8 mouse cellular contexts compared by ENCODE assay signal in genomic region chr3:89266439-89266893, GRCm38 (mm10). TPM values are rescaled to one million over a fixed set of nuclear protein-coding genes. Genes with fewer than 3 reads are reported as not detected.
DNase-seq lines count a peak whose midpoint lies in the region; ATAC-seq and TF ChIP-seq lines count a peak whose summit lies in the region.

No protein-coding gene starts in this region.

- no peak for TF ChIP-seq CTCF in stomach, postnatal 0 days (IDR thresholded peaks at IDR 0.05; ENCODE audit: low read depth)

- DNase-seq in A20 (ENCODE audit: low read depth, low spot score), result peak; percentile 90
- peak; percentile 73 for DNase-seq in adrenal gland, adult 8-10 months
- peak; percentile 84 for DNase-seq in embryonic facial prominence, embryonic 10.5 days (ENCODE audit: low spot score)
- peak; percentile 84 for DNase-seq in heart, adult 8-10 months (ENCODE audit: low spot score)
- DNase-seq in kidney, adult 9 months, result peak; percentile 84
- peak; percentile 79 for DNase-seq in liver, embryonic 11.5 days (ENCODE audit: low spot score)
- peak; percentile 82 for DNase-seq in stomach, postnatal 0 days (ENCODE audit: low spot score)

- H3K4me1 ChIP-seq in embryonic facial prominence, embryonic 10.5 days, result peaks cover 54% of the 10 kb centered on the region
- peaks cover 25% of the 10 kb centered on the region for H3K4me1 ChIP-seq in liver, embryonic 11.5 days (replicated peaks; ENCODE audit: control insufficient read depth, insufficient read depth, low read length)
- peaks cover 12% of the 10 kb centered on the region for H3K4me1 ChIP-seq in stomach, postnatal 0 days (replicated peaks; ENCODE audit: control insufficient read depth, insufficient read depth)

- no peak for TF ChIP-seq EP300 in stomach, postnatal 0 days (optimal IDR thresholded peaks at IDR 0.05)

- H3K4me3 ChIP-seq in embryonic facial prominence, embryonic 10.5 days, result peak overlapping the region; percentile 84
- H3K4me3 ChIP-seq in liver, embryonic 11.5 days (ENCODE audit: low read depth, low read length), result peak overlapping the region; percentile 65
- peak overlapping the region; percentile 68 for H3K4me3 ChIP-seq in myocyte
- H3K4me3 ChIP-seq in stomach, postnatal 0 days (ENCODE audit: low read depth, low read length), result peak overlapping the region; percentile 66

- peak overlapping the region; percentile 89 for H3K27ac ChIP-seq in embryonic facial prominence, embryonic 10.5 days (replicated peaks)
- H3K27ac ChIP-seq in liver, embryonic 11.5 days (ENCODE audit: low read depth, low read length), result peak overlapping the region; percentile 11
- H3K27ac ChIP-seq in stomach, postnatal 0 days (replicated peaks), result peak overlapping the region; percentile 84

- peak overlapping the region; percentile 76 for H3K9ac ChIP-seq in liver, embryonic 11.5 days (ENCODE audit: low read depth, low read length)
- H3K9ac ChIP-seq in stomach, postnatal 0 days (ENCODE audit: low read length), result peak overlapping the region; percentile 81

- peak overlapping the region; percentile 37 for H3ac ChIP-seq in myocyte (ENCODE audit: control insufficient read depth, insufficient read length)

- no peaks in the 10 kb centered on the region for H3K9me3 ChIP-seq in embryonic facial prominence, embryonic 10.5 days
- no peaks in the 10 kb centered on the region for H3K9me3 ChIP-seq in liver, embryonic 11.5 days (ENCODE audit: control insufficient read depth, low read length)
- no peaks in the 10 kb centered on the region for H3K9me3 ChIP-seq in stomach, postnatal 0 days (ENCODE audit: control insufficient read depth, low read length)

- peaks cover 4% of the 10 kb centered on the region; the same call in 1 of the 2 replicates for H3K36me3 ChIP-seq in embryonic facial prominence, embryonic 10.5 days (replicated peaks)
- H3K36me3 ChIP-seq in liver, embryonic 11.5 days (ENCODE audit: control insufficient read depth, insufficient read depth, low read length), result no peaks in the 10 kb centered on the region; the same call in 1 of the 2 replicates
- H3K36me3 ChIP-seq in myocyte (ENCODE audit: control insufficient read depth, insufficient read depth), result no peaks in the 10 kb centered on the region
- H3K36me3 ChIP-seq in stomach, postnatal 0 days (ENCODE audit: control insufficient read depth, insufficient read depth, low read length), result no peaks in the 10 kb centered on the region

- H3K4me2 ChIP-seq in liver, embryonic 11.5 days, result peak overlapping the region; percentile 72
- H3K4me2 ChIP-seq in myocyte (ENCODE audit: low read depth), result peak overlapping the region; percentile 93
- peak overlapping the region; percentile 96 for H3K4me2 ChIP-seq in stomach, postnatal 0 days (replicated peaks; ENCODE audit: low read depth)

- ATAC-seq in liver, embryonic 11.5 days (replicated peaks; ENCODE audit: low FRiP score), result peak; percentile 84
- ATAC-seq in stomach, postnatal 0 days (ENCODE audit: low FRiP score, low TSS enrichment), result peak; percentile 77

- peaks cover 14% of the 10 kb centered on the region; the same call in 1 of the 2 replicates for H3K27me3 ChIP-seq in embryonic facial prominence, embryonic 10.5 days (replicated peaks; ENCODE audit: low read depth, poor library complexity, severe bottlenecking)
- no peaks in the 10 kb centered on the region for H3K27me3 ChIP-seq in liver, embryonic 11.5 days (replicated peaks; ENCODE audit: control insufficient read depth, insufficient read depth, low read length)
- H3K27me3 ChIP-seq in myocyte (ENCODE audit: control insufficient read depth, insufficient read depth, insufficient read length), result no peaks in the 10 kb centered on the region
- H3K27me3 ChIP-seq in stomach, postnatal 0 days (ENCODE audit: control insufficient read depth, insufficient read depth, low read length), result no peaks in the 10 kb centered on the region

- peak; percentile 79 for TF ChIP-seq POLR2A in myocyte (IDR thresholded peaks at IDR 0.05; ENCODE audit: insufficient read length, low read depth)

- peaks cover 19% of the 10 kb centered on the region for H3K79me2 ChIP-seq in myocyte (ENCODE audit: control insufficient read depth, insufficient read depth)

- WGBS in embryonic facial prominence, embryonic 10.5 days, result under 1% methylated on average over 20 of the region's 20 CpGs
- WGBS in liver, embryonic 11.5 days, result under 1% methylated on average over 20 of the region's 20 CpGs
- WGBS in stomach, postnatal 0 days, result under 1% methylated on average over 20 of the region's 20 CpGs

TF ChIP-seq in myocyte, 11 proteins besides CTCF, POLR2A, EP300 and RAD21:
- peak; percentile 86 for TF ChIP-seq POLR2AphosphoS2 (IDR thresholded peaks at IDR 0.05; ENCODE audit: insufficient read length, low read depth)
- no peak for TF ChIP-seq USF1 (IDR thresholded peaks at IDR 0.05; ENCODE audit: low read depth)

RNA-seq across cellular contexts. Expression of gene Slc50a1, which starts 3.9 kb away (rescaled TPM):
- 10 to 100 TPM; 54.2 to 80.1 (median 64.9) TPM for total RNA-seq in adrenal gland, adult 8-10 months (2022)
- polyA plus RNA-seq in embryonic facial prominence, embryonic 10.5 days (2016; fragmentation: Nextera tagmentation; extraction: Ambion mirVana), result 27.2 and 34.2 TPM in 2 replicates
- total RNA-seq in heart, adult 8-10 months (2022), result 10 to 100 TPM; 16.6 to 27.0 (median 21.0) TPM
- 25.3 and 31.5 TPM in 2 replicates for polyA plus RNA-seq in liver, embryonic 11.5 days (2014; fragmentation: Nextera tagmentation; extraction: Ambion mirVana)
- polyA plus RNA-seq in myocyte (2012; fragmentation: generic; extraction: Trizol), result 48.7 TPM
- polyA plus RNA-seq in stomach, postnatal 0 days (2015; fragmentation: Nextera tagmentation; extraction: Ambion mirVana), result 107 and 113 TPM in 2 replicates

RNA-seq across cellular contexts. Expression of gene Dpm3, which starts 7.3 kb away (rescaled TPM):
- 100 to 1,000 TPM; 123 to 156 (median 136) TPM for total RNA-seq in adrenal gland, adult 8-10 months (2022)
- polyA plus RNA-seq in embryonic facial prominence, embryonic 10.5 days (2016; fragmentation: Nextera tagmentation; extraction: Ambion mirVana), result 74.1 and 84.1 TPM in 2 replicates
- total RNA-seq in heart, adult 8-10 months (2022), result 10 to 100 TPM; 49.1 to 65.7 (median 53.6) TPM
- polyA plus RNA-seq in liver, embryonic 11.5 days (2014; fragmentation: Nextera tagmentation; extraction: Ambion mirVana), result 106 and 118 TPM in 2 replicates
- 222 TPM for polyA plus RNA-seq in myocyte (2012; fragmentation: generic; extraction: Trizol)
- polyA plus RNA-seq in stomach, postnatal 0 days (2015; fragmentation: Nextera tagmentation; extraction: Ambion mirVana), result 140 and 152 TPM in 2 replicates

RNA-seq across cellular contexts. Expression of gene Efna1, which starts 14.5 kb away (rescaled TPM):
- total RNA-seq in adrenal gland, adult 8-10 months (2022), result 10 to 100 TPM; 15.9 to 28.0 (median 21.0) TPM
- 26.7 and 27.2 TPM in 2 replicates for polyA plus RNA-seq in embryonic facial prominence, embryonic 10.5 days (2016; fragmentation: Nextera tagmentation; extraction: Ambion mirVana)
- 10 to 100 TPM; 28.2 to 36.1 (median 32.6) TPM for total RNA-seq in heart, adult 8-10 months (2022)
- 11.4 and 11.8 TPM in 2 replicates for polyA plus RNA-seq in liver, embryonic 11.5 days (2014; fragmentation: Nextera tagmentation; extraction: Ambion mirVana)
- polyA plus RNA-seq in myocyte (2012; fragmentation: generic; extraction: Trizol), result 8.2 TPM
- polyA plus RNA-seq in stomach, postnatal 0 days (2015; fragmentation: Nextera tagmentation; extraction: Ambion mirVana), result 34.8 and 36.6 TPM in 2 replicates

RNA-seq across cellular contexts. Expression of gene Trim46, which starts 20.4 kb away (rescaled TPM):
- total RNA-seq in adrenal gland, adult 8-10 months (2022), result 1 to 10 TPM; 2.8 to 4.5 (median 3.8) TPM
- 4.0 and 4.7 TPM in 2 replicates for polyA plus RNA-seq in embryonic facial prominence, embryonic 10.5 days (2016; fragmentation: Nextera tagmentation; extraction: Ambion mirVana)
- under 1 TPM; 0.34 to 0.87 (median 0.83) TPM for total RNA-seq in heart, adult 8-10 months (2022)
- polyA plus RNA-seq in liver, embryonic 11.5 days (2014; fragmentation: Nextera tagmentation; extraction: Ambion mirVana), result 0.97 and 1.7 TPM in 2 replicates
- 15.2 TPM for polyA plus RNA-seq in myocyte (2012; fragmentation: generic; extraction: Trizol)
- polyA plus RNA-seq in stomach, postnatal 0 days (2015; fragmentation: Nextera tagmentation; extraction: Ambion mirVana), result 2.7 and 3.3 TPM in 2 replicates

RNA-seq across cellular contexts. Expression of gene Krtcap2, which starts 20.7 kb away (rescaled TPM):
- total RNA-seq in adrenal gland, adult 8-10 months (2022), result 100 to 1,000 TPM; 131 to 144 (median 135) TPM
- 244 and 262 TPM in 2 replicates for polyA plus RNA-seq in embryonic facial prominence, embryonic 10.5 days (2016; fragmentation: Nextera tagmentation; extraction: Ambion mirVana)
- 100 to 1,000 TPM in 1 of 4 experiments, 10 to 100 TPM in 3; 87.0 to 108 (median 89.4) TPM for total RNA-seq in heart, adult 8-10 months (2022)
- 246 and 251 TPM in 2 replicates for polyA plus RNA-seq in liver, embryonic 11.5 days (2014; fragmentation: Nextera tagmentation; extraction: Ambion mirVana)
- 371 TPM for polyA plus RNA-seq in myocyte (2012; fragmentation: generic; extraction: Trizol)
- 266 and 314 TPM in 2 replicates for polyA plus RNA-seq in stomach, postnatal 0 days (2015; fragmentation: Nextera tagmentation; extraction: Ambion mirVana)

Comparison
In these comparisons a context has a peak if more than half of its experiments do, and no peak if none do; other contexts are left out.
1. Peak in every context shown above with its lines: DNase-seq, ATAC-seq, H3K4me3 ChIP-seq and H3K27ac ChIP-seq.
2. H3K27ac ChIP-seq: peak in every context shown above with its lines; median percentile 89 in embryonic facial prominence, embryonic 10.5 days; 84 in stomach, postnatal 0 days; 11 in liver, embryonic 11.5 days.